Mouse (Mus musculus): ENCODE data around the gene 4921517D22Rik.
"Not testable (repeated sequence)": the region's sequence is repeated elsewhere in the genome, so short reads cannot be mapped to it uniquely, and the experiment has no call there.

DNA sequence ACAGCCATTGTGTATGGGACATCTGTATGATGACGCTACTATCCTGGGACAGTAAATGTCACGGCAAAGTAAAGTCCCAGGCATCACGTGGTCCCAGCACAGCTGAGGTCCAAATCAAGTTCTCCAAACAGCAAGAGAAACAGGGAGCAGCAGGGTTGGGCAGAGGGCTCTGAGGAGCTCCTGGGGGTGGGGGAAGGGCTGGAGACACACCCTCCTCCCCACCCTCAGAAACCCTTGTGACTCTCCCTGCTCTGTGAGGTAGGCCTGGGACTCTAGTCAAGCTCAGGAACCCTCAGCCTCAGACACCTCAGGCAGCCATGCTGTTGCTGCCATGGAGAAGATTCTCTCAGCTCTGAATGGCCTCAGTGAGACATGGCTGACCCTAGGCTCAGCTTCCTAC lies 18.1 kb upstream of the 4921517D22Rik start, which contains the start of gene Spata31d1b:
- TF ChIP-seq CTCF (IDR thresholded peaks at IDR 0.05; ENCODE audit: low read depth, low read length); POLR2A (IDR thresholded peaks at IDR 0.05; ENCODE audit: extremely low read depth, insufficient read depth, low read length): not testable (repeated sequence)

Measured in liver, adult 2 months (tissue).